Mouse (Mus musculus) bone marrow macrophage, adult 2 months (primary cell): ENCODE data around the gene Nhsl2.

Experiments
- CTCF ChIP-seq: IDR thresholded peaks from 2 replicates; pipeline ENCODE4 v1.5.1; 2012; ENCODE audit warnings: low read depth, mild to moderate bottlenecking, low read length, moderate library complexity
- POLR2A ChIP-seq: IDR thresholded peaks from 2 replicates; pipeline ENCODE4 v1.6.1; 2012; ENCODE audit warnings: mild to moderate bottlenecking, low read depth, low read length, borderline replicate concordance

DNA sequence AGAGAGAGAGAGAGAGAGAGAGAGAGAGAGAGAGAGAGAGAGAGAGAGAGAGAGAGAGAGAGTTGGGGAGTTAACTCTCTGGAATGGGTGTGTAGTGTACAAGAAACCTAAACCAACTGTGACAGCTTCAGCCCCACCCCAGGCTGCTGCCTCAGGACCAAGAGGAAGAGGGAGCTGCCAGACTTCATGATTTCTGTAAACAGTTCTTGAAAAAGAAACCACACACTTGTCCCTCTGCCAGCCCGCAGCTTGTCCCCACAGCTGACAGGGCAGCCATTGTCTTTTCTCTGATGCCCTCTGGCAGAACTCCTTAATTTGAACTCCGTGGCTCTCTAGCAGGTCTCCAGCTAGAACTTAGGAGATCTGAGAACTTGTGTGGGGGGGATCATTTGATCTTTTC lies 211.7 kb downstream of the Nhsl2 start:
- no peak for TF ChIP-seq POLR2A
- TF ChIP-seq CTCF, result no peak
